Mouse (Mus musculus) brain, embryonic 14.5 days (tissue): ENCODE data around the gene Pgam2.

Experiments
- CTCF ChIP-seq: fragments of 200-500 bp; IDR thresholded peaks from 2 replicates; pipeline ENCODE4 v1.5.1; 2012; ENCODE audit warnings: inconsistent platforms, mild to moderate bottlenecking, moderate library complexity, borderline replicate concordance; ENCODE audit not compliant: insufficient read depth, insufficient read length; ENCODE audit errors: extremely low read depth
- POLR2A ChIP-seq: fragments of 200-500 bp; IDR thresholded peaks from 2 replicates; pipeline ENCODE4 v1.6.1; 2012; ENCODE audit warnings: mild to moderate bottlenecking, inconsistent platforms, borderline replicate concordance; ENCODE audit not compliant: poor library complexity, insufficient read depth, insufficient read length, severe bottlenecking; ENCODE audit errors: extremely low read depth

DNA sequence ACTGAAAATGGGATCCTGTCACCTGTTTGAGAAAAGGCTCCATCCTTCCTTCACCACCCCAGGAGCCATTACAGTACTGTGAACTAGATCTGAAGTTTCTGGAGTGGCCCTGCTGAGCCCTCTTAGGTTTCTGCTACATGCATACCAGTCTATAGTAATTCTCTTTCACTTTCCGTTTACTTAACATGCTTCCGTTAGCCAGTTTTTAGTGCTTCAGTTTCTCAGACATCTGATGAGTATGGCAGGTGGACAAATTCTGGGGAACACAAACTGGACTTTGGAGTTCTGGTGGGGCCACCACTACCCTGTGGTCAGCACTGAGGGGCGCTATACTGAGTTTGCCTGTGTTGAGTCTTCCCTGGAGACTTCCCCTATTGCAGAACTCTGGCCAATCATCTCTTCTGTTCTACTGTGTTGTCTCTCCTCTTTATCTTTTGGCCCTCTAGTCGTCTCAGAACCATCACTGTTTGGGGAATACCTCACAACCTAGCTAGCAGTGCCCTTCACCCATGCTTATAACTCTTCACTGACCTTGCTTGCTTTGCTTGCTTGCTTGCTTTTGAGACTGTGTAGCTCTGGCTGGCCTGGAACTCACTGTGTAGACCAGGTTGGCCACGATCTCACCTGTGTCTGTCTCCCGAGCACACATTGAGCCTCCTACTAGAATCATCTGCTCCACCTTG lies 14.3 kb downstream of the Pgam2 start:
- TF ChIP-seq CTCF (no peak), POLR2A (no peak)
